In the genomic region with DNA sequence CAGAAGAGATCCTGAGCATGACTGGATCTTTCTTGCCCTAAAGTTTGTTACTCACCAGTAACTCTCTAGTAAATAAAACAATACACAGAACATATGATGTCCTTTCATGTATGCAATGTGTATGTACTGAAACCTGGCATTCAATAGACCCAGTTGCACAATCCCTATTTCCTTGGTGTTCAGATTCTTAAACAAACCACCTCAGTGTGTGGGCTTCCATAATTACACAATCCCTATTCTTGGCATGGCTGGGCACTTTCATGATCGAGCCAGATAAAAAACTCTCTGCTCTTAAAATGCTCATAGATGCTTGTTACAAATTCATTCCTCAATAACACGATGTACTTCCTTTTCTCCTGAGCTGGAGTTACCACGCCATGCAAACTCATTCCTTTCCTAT, we compare ENCODE assay signal across 31 mouse cellular contexts. TPM values are rescaled to one million over a fixed set of nuclear protein-coding genes. Genes with fewer than 3 reads are reported as not detected.
DNase-seq lines count a peak whose midpoint lies in the region; ATAC-seq and TF ChIP-seq lines count a peak whose summit lies in the region.
"Had no signal": no experiment of that assay in that cellular context is flagged by ENCODE, and none has a peak within 500 bp of the region (broad histone marks: within the 10 kb centered on the region; RNA-seq: fewer than 3 reads in every experiment).

No protein-coding gene starts in this region.

- DNase-seq in liver, adult 2 months (ENCODE audit: extremely low read depth, low read depth, low spot score) = peak; percentile 6
- DNase-seq in liver, postnatal 0 days = no peak
- DNase-seq in 3T3-L1 (ENCODE audit: low read depth, low spot score) (peak; percentile 53), adipocyte (ENCODE audit: low spot score) (peak; percentile 23)
- peak; percentile 10 for DNase-seq in telencephalon, adult 2 months (ENCODE audit: low read depth, low spot score)
- DNase-seq in urinary bladder, postnatal 14 days (ENCODE audit: low spot score) = no peak
- DNase-seq: adrenal gland, adult 2 months; adrenal gland, postnatal 25 days; cerebellum, adult 11 months; cerebellum, adult 8-10 months; cerebellum, postnatal 14 days; embryo, embryonic 11 days; gastrocnemius, postnatal 14 days had no signal

- no peak for ATAC-seq in liver, postnatal 0 days
- no peak for ATAC-seq in activated CD4-positive, CD25-positive, alpha-beta regulatory T cell, adult 4 months
- ATAC-seq: forebrain, embryonic 15.5 days had no signal

- WGBS in liver, adult 2 months = 52% methylated on average over 3 of the region's 3 CpGs
- 55% methylated on average over 3 of the region's 3 CpGs for WGBS in liver, postnatal 0 days (ENCODE audit: insufficient replicate concordance)

- no peak overlapping the region for H3K27ac ChIP-seq in liver, adult 2 months (replicated peaks; ENCODE audit: insufficient read depth, low read depth, low read length)
- no peak overlapping the region for H3K27ac ChIP-seq in liver, postnatal 0 days (ENCODE audit: low read depth)
- H3K27ac ChIP-seq: embryonic facial prominence, embryonic 15.5 days; forebrain, embryonic 15.5 days; hindbrain, embryonic 10.5 days; hindbrain, embryonic 14.5 days had no signal

- no peak overlapping the region for H3K9ac ChIP-seq in liver, adult 2 months (ENCODE audit: low read depth, low read length)
- H3K9ac ChIP-seq in liver, postnatal 0 days (replicated peaks) = no peak overlapping the region
- H3K9ac ChIP-seq: embryonic facial prominence, embryonic 15.5 days; forebrain, embryonic 15.5 days; heart, embryonic 12.5 days; hindbrain, embryonic 14.5 days had no signal

- no peaks in the 10 kb centered on the region for H3K36me3 ChIP-seq in liver, adult 2 months (ENCODE audit: control insufficient read depth, insufficient read depth, low read length)
- H3K36me3 ChIP-seq in liver, postnatal 0 days (replicated peaks; ENCODE audit: insufficient read depth, low read length) = no peaks in the 10 kb centered on the region
- H3K36me3 ChIP-seq: embryonic facial prominence, embryonic 15.5 days; forebrain, embryonic 15.5 days; heart, embryonic 12.5 days; hindbrain, embryonic 10.5 days had no signal

- TF ChIP-seq POLR2A in liver, adult 2 months (IDR thresholded peaks at IDR 0.05; ENCODE audit: extremely low read depth, insufficient read depth, low read length) = no peak

- H3K4me2 ChIP-seq in liver, postnatal 0 days (ENCODE audit: low read depth, low read length) = no peak overlapping the region
- H3K4me2 ChIP-seq: embryonic facial prominence, embryonic 15.5 days; forebrain, embryonic 15.5 days; heart, embryonic 12.5 days; hindbrain, embryonic 14.5 days had no signal

- TF ChIP-seq EP300 in liver, postnatal 0 days (IDR thresholded peaks at IDR 0.05; ENCODE audit: low read depth) = no peak

- no peak for TF ChIP-seq CTCF in liver, adult 2 months (IDR thresholded peaks at IDR 0.05; ENCODE audit: low read depth, low read length)
- TF ChIP-seq CTCF in liver, postnatal 0 days (IDR thresholded peaks at IDR 0.05; ENCODE audit: low read depth) = no peak

- H3K4me1 ChIP-seq in liver, adult 2 months (ENCODE audit: control insufficient read depth, insufficient read depth, low read length) = no peaks in the 10 kb centered on the region
- no peaks in the 10 kb centered on the region for H3K4me1 ChIP-seq in liver, postnatal 0 days (ENCODE audit: insufficient read depth)
- H3K4me1 ChIP-seq: embryonic facial prominence, embryonic 15.5 days; forebrain, embryonic 15.5 days; hindbrain, embryonic 10.5 days had no signal

- H3K27me3 ChIP-seq in liver, adult 2 months (ENCODE audit: control insufficient read depth, insufficient read depth, low read length) = no peaks in the 10 kb centered on the region
- no peaks in the 10 kb centered on the region for H3K27me3 ChIP-seq in liver, postnatal 0 days (ENCODE audit: insufficient read depth, low read length)
- H3K27me3 ChIP-seq: CH12.LX; embryonic facial prominence, embryonic 15.5 days; forebrain, embryonic 15.5 days; heart, embryonic 12.5 days had no signal

- H3K4me3 ChIP-seq in liver, adult 2 months (ENCODE audit: insufficient read depth, low read depth, low read length) = no peak overlapping the region
- no peak overlapping the region for H3K4me3 ChIP-seq in liver, postnatal 0 days (ENCODE audit: low read depth, low read length)
- H3K4me3 ChIP-seq: embryonic facial prominence, embryonic 15.5 days; erythroblast, embryonic 14.5 days; forebrain, embryonic 15.5 days; heart, embryonic 12.5 days; hindbrain, embryonic 10.5 days had no signal

- no peaks in the 10 kb centered on the region for H3K9me3 ChIP-seq in liver, postnatal 0 days (ENCODE audit: low read length)
- H3K9me3 ChIP-seq: embryonic facial prominence, embryonic 15.5 days; forebrain, embryonic 15.5 days; heart, embryonic 12.5 days; hindbrain, embryonic 10.5 days had no signal

- H3K79me2 ChIP-seq in liver, adult 2 months (ENCODE audit: control insufficient read depth, insufficient read depth, low read length) = no peaks in the 10 kb centered on the region

RNA-seq across cellular contexts. Expression of gene Cldn16, which starts 21.8 kb away (rescaled TPM):
- total RNA-seq in liver, adult 2 months (2014; rRNA removed) = not detected in 2 replicates
- polyA plus RNA-seq in liver, adult 2 months (2012; rRNA removed) = not detected in 2 replicates
- polyA plus RNA-seq in liver, postnatal 0 days (2015; fragmentation: Nextera tagmentation; extraction: Ambion mirVana) = not detected in 2 replicates
- polyA plus RNA-seq in activated CD4-positive, CD25-positive, alpha-beta regulatory T cell, adult 4 months (2017; shearing (Covaris generic)) = not detected
- total RNA-seq: adrenal gland, adult 2 months; adrenal gland, postnatal 25 days; CH12.LX; common myeloid progenitor, adult 5-6 weeks; gastrocnemius, adult 18-20 months; gastrocnemius, postnatal 14 days; granulocyte monocyte progenitor cell, adult 5-6 weeks; heart, adult 8-10 months; heart, postnatal 25 days had no signal
- polyA plus RNA-seq: adrenal gland, adult 2 months; brain, embryonic 14.5 days; embryonic facial prominence, embryonic 11.5 days; embryonic facial prominence, embryonic 15.5 days; erythroblast, embryonic 14.5 days; forebrain, embryonic 11.5 days; forebrain, embryonic 15.5 days; frontal cortex, adult 2 months; heart, embryonic 12.5 days; heart, embryonic 16.5 days; hindbrain, embryonic 10.5 days; hindbrain, embryonic 14.5 days had no signal

Comparison
In these comparisons a context has a peak if more than half of its experiments do, and no peak if none do; other contexts are left out.
1. DNase-seq: peak in liver, adult 2 months (single experiment), 3T3-L1 (single experiment), adipocyte (single experiment) and telencephalon, adult 2 months (single experiment); none in liver, postnatal 0 days (single experiment) and urinary bladder, postnatal 14 days (single experiment).